Mouse (Mus musculus) hindbrain, embryonic 14.5 days (tissue): ENCODE measurements around the gene Stambp. TPM values are rescaled to one million over a fixed set of nuclear protein-coding genes. Genes with fewer than 3 reads are reported as not detected.

ENCODE experiments used
- ATAC-seq: fragments of 200-750 bp; cut with Nextera tagmentation; 2 replicates; pipeline ENCODE4 v1.8.0; 2017; ENCODE audit warnings: moderate number of reproducible peaks, mild to moderate bottlenecking, moderate TSS enrichment, moderate library complexity; ENCODE audit not compliant: low FRiP score
- DNase-seq: peaks from one replicate; pipeline ENCODE4 v3.0.0-alpha.2; 2015; ENCODE audit warnings: low spot score
- H3K27ac ChIP-seq: fragments of 300-500 bp; sonication (generic); 2 replicates; pipeline ENCODE4 v1.5.1; 2014; ENCODE audit warnings: mild to moderate bottlenecking, moderate library complexity
- H3K27me3 ChIP-seq: fragments of 300-500 bp; sonication (generic); 2 replicates; pipeline ENCODE4 v1.6.1; 2014; ENCODE audit warnings: mild to moderate bottlenecking, low read length, mixed read lengths; ENCODE audit not compliant: control insufficient read depth, insufficient read depth
- H3K36me3 ChIP-seq: fragments of 300-500 bp; sonication (generic); replicated peaks from 2 replicates; pipeline ENCODE4 v1.6.1; 2014; ENCODE audit not compliant: control insufficient read depth, insufficient read depth
- H3K4me1 ChIP-seq: fragments of 300-500 bp; sonication (generic); replicated peaks from 2 replicates; pipeline ENCODE4 v1.6.1; 2014; ENCODE audit warnings: antibody characterized with exemption, low read length, mixed read lengths; ENCODE audit not compliant: control insufficient read depth, insufficient read depth
- H3K4me2 ChIP-seq: fragments of 300-500 bp; sonication (generic); replicated peaks from 2 replicates; pipeline ENCODE4 v1.6.1; 2014; ENCODE audit warnings: mild to moderate bottlenecking, moderate library complexity
- H3K4me3 ChIP-seq: fragments of 300-500 bp; sonication (generic); replicated peaks from 2 replicates; pipeline ENCODE4 v1.5.1; 2014; ENCODE audit warnings: mild to moderate bottlenecking, low read length
- H3K9ac ChIP-seq: fragments of 300-500 bp; sonication (generic); 2 replicates; pipeline ENCODE4 v1.6.1; 2014
- H3K9me3 ChIP-seq: fragments of 300-500 bp; sonication (generic); 2 replicates; pipeline ENCODE4 v1.6.1; 2016; ENCODE audit warnings: low read length; ENCODE audit not compliant: control insufficient read depth
- WGBS: fragments of 180-500 bp; shearing (Covaris S2); extraction: QIAGEN DNeasy Blood & Tissue Kit; methylation state at CpG from one replicate; pipeline ENCODE4 v1.1.7; 2014; 5-methylcytosine and 5-hydroxymethylcytosine counted together
- polyA plus RNA-seq: library from polyadenylated mRNA; unstranded; fragments of >200 nt; fragmentation: Nextera tagmentation; extraction: Ambion mirVana; gene quantifications from 2 replicates; pipeline ENCODE4 v1.2.1, GENCODE M21; 2014

The Stambp gene
- polyA plus RNA-seq, 1 experiment from 2014 or later: 59.4 TPM

DNA sequence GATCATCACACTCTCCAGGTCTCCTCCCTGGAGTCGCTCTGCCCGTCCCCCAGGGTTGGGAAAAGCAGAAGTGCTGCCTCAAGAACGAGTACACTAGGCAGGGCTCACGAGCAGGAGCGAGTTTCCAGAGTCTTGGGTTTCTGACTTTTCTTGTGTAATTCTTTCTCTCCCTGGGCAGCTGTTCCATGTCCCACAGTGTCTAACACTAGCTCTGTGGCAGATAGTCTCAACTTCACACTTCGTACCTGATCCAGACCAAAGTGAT is 35.8 kb downstream of the Stambp start:
- no peak for ATAC-seq
- Histone ChIP-seq H3K4me3 (no peak overlapping the region), H3K9me3 (no peaks in the 10 kb centered on the region), H3K27ac (no peak overlapping the region), H3K4me2 (no peak overlapping the region), H3K36me3 (no peaks in the 10 kb centered on the region), H3K4me1 (no peaks in the 10 kb centered on the region), H3K27me3 (no peaks in the 10 kb centered on the region), H3K9ac (no peak overlapping the region)
- no peak for DNase-seq
- WGBS: 47% methylated on average over 6 of the region's 6 CpGs

- no peaks in the 10 kb centered on the region for H3K4me1 ChIP-seq
- DNase-seq (no peak), ATAC-seq (no peak)
- H3K27me3 ChIP-seq: no peaks in the 10 kb centered on the region
- H3K9me3 ChIP-seq: no peaks in the 10 kb centered on the region
- H3K9ac ChIP-seq: no peak within 1 kb of the TSS
- 69% methylated on average over 12 of the region's 12 CpGs for WGBS
- H3K36me3 ChIP-seq: no peaks in the 10 kb centered on the region
- no peak within 1 kb of the TSS for H3K4me2 ChIP-seq
- H3K4me3 ChIP-seq: no peak within 1 kb of the TSS
- no peak within 1 kb of the TSS for H3K27ac ChIP-seq
Observed at GRCm38 (mm10) chr6:83536028-83536794, 36.3 kb downstream of the Stambp start, which contains the start of gene Actg2. TSS of gene Actg2 (minus strand) at chr6:83536265.

DNA sequence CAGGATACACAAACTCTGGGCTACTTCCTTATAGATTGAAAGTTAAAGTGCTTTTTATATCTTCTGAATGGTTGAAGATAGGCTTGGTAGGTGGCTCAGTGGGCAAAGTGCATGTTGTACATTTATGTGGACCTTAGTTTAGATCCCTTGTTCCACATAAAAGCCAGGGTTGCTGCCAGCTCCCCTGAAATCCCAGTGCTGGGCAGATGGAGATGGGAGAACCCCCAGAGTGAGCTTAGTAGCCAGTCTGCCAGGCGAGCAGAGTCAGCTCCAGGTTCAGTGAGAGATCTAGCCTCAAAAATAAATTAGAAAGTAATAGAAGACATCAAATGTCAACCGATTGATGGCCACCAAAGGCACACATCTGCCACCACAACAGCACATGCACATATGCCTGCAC is 39.9 kb downstream of the Stambp start:
- no peak overlapping the region for H3K4me2 ChIP-seq
- no peak for ATAC-seq
- 74% methylated on average over 2 of the region's 2 CpGs for WGBS
- DNase-seq: no peak
- no peak overlapping the region for H3K4me3 ChIP-seq
- H3K9me3 ChIP-seq: no peaks in the 10 kb centered on the region
- no peak overlapping the region for H3K27ac ChIP-seq
- no peaks in the 10 kb centered on the region for H3K4me1 ChIP-seq
- no peak overlapping the region for H3K9ac ChIP-seq
- no peaks in the 10 kb centered on the region for H3K27me3 ChIP-seq
- no peaks in the 10 kb centered on the region for H3K36me3 ChIP-seq

DNA sequence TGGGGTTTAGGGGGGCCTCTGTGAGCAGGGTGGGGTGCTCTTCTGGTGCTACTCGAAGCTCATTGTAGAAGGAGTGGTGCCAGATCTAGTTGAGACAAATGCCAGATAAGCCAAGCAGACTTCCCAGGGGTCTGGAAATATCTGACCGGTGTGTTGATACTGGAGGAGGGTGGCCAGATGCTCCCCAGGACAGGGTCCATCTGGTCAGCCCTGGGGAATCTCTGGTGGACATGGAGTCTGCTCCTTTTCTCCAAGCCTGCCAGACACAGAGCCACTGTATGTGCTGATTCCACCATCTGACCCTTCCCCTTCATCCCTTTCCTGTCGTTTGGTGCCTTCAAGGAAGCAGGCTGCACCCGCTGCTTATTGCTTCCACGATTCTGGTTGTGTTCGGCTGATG is 49.3 kb downstream of the Stambp start:
- no peak for DNase-seq
- ATAC-seq: no peak
- Histone ChIP-seq H3K4me3 (no peak overlapping the region), H3K36me3 (no peaks in the 10 kb centered on the region), H3K4me1 (no peaks in the 10 kb centered on the region), H3K9ac (no peak overlapping the region), H3K27me3 (no peaks in the 10 kb centered on the region), H3K9me3 (no peaks in the 10 kb centered on the region), H3K4me2 (no peak overlapping the region), H3K27ac (no peak overlapping the region)
- 73% methylated on average over 6 of the region's 6 CpGs for WGBS

- ATAC-seq: no peak
- 75% methylated on average over 6 of the region's 6 CpGs for WGBS
- Histone ChIP-seq H3K27ac (no peak overlapping the region), H3K36me3 (no peaks in the 10 kb centered on the region), H3K4me1 (no peaks in the 10 kb centered on the region), H3K27me3 (no peaks in the 10 kb centered on the region), H3K9ac (no peak overlapping the region), H3K4me2 (no peak overlapping the region), H3K9me3 (no peaks in the 10 kb centered on the region), H3K4me3 (no peak overlapping the region)
- DNase-seq: no peak
Observed at GRCm38 (mm10) chr6:83521784-83522183, 50.7 kb downstream of the Stambp start.

DNA sequence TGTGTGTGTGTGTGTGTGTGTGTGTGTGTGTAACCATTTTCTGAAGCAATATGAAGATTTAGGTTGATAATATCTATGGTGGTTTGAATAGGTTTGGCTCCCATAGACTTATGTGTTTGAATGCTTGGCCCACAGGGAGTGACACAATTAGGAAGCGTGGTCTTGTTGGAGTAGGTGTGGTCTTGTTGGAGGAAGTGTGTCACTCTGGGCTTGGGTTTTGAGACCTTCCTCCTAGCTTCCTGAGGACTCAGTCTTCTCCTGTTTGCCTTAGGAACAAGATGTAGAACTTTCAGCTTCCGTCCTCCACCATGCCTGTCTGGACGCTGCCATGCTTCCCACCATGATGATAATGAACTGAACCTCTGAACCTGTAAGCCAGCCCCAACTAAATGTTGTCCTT is 53.9 kb downstream of the Stambp start:
- no peak for ATAC-seq
- WGBS: 86% methylated on average over 3 of the region's 3 CpGs

GRCm38 (mm10) chr6:83515172-83515571 is 57.4 kb downstream of the Stambp start:
- Histone ChIP-seq H3K27ac (no peak overlapping the region), H3K36me3 (no peaks in the 10 kb centered on the region), H3K9ac (no peak overlapping the region), H3K4me1 (no peaks in the 10 kb centered on the region), H3K27me3 (no peaks in the 10 kb centered on the region), H3K4me2 (no peak overlapping the region), H3K9me3 (no peaks in the 10 kb centered on the region), H3K4me3 (no peak overlapping the region)
- ATAC-seq: no peak
- WGBS: 80% methylated on average over 3 of the region's 3 CpGs
- no peak for DNase-seq

More for the DNA sequence above, 53.9 kb downstream of the Stambp start:
- Histone ChIP-seq H3K4me2 (no peak overlapping the region), H3K9me3 (no peaks in the 10 kb centered on the region), H3K4me1 (no peaks in the 10 kb centered on the region), H3K9ac (no peak overlapping the region), H3K27me3 (no peaks in the 10 kb centered on the region), H3K4me3 (no peak overlapping the region), H3K27ac (no peak overlapping the region), H3K36me3 (no peaks in the 10 kb centered on the region)
- no peak for DNase-seq

- 27% methylated on average over 1 of the region's 1 CpGs for WGBS
- no peaks in the 10 kb centered on the region for H3K4me1 ChIP-seq
- H3K4me3 ChIP-seq: no peak overlapping the region
- H3K4me2 ChIP-seq: no peak overlapping the region
- H3K36me3 ChIP-seq: no peaks in the 10 kb centered on the region
- ATAC-seq (no peak), DNase-seq (peak; percentile 65)
- no peaks in the 10 kb centered on the region for H3K27me3 ChIP-seq
- H3K9ac ChIP-seq: no peak overlapping the region
- H3K27ac ChIP-seq: no peak overlapping the region
- H3K9me3 ChIP-seq: no peaks in the 10 kb centered on the region
Observed at GRCm38 (mm10) chr6:83512495-83512894, 60.0 kb downstream of the Stambp start.

GRCm38 (mm10) chr6:83510210-83510609 is 62.3 kb downstream of the Stambp start:
- Histone ChIP-seq H3K27me3 (no peaks in the 10 kb centered on the region), H3K27ac (no peak overlapping the region), H3K4me3 (no peak overlapping the region), H3K4me1 (peaks cover 13% of the 10 kb centered on the region), H3K4me2 (no peak overlapping the region), H3K9me3 (no peaks in the 10 kb centered on the region), H3K36me3 (no peaks in the 10 kb centered on the region), H3K9ac (no peak overlapping the region)
- WGBS: 73% methylated on average over 2 of the region's 2 CpGs
- no peak for ATAC-seq
- no peak for DNase-seq

GRCm38 (mm10) chr6:83509442-83509841 is 63.1 kb downstream of the Stambp start:
- no peak overlapping the region for H3K4me3 ChIP-seq
- ATAC-seq (no peak), DNase-seq (no peak)

More at GRCm38 (mm10) chr6:83509442-83509841, 63.1 kb downstream of the Stambp start:
- Histone ChIP-seq H3K27me3 (no peaks in the 10 kb centered on the region), H3K36me3 (no peaks in the 10 kb centered on the region), H3K4me1 (peaks cover 14% of the 10 kb centered on the region), H3K9ac (0 out of 2 replicates have a peak overlapping the region, but pooled peaks have one; percentile 24), H3K4me2 (no peak overlapping the region), H3K27ac (no peak overlapping the region), H3K9me3 (no peaks in the 10 kb centered on the region)
- WGBS: 43% methylated on average over 8 of the region's 8 CpGs
